Mouse (Mus musculus): ENCODE measurements around the gene Tmtc2.

Tmtc2 gene

GRCm38 (mm10) chr10:105573908-105574694 is at the start of gene Tmtc2:
TSS of gene Tmtc2 (minus strand) at chr10:105574451.
- peak; percentile 90 for DNase-seq

DNA sequence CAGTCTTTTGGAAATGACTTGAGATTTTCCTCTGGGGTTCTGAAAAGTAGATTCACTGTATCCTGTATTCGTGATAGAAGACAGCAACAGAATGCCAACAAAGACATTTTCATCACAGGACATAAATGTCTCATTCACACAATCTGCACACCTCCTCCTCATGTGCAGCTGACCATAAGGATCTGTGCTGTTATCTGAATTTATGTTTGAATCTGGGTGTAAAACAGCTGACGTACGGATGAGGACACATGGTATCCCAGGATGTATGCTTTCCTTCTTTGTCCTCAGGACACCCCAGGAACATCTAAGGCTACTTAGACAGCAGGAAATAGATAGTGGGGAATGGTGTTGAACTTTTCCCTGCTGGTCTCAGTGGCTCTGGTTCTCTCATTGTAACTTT is 37.9 kb upstream of the Tmtc2 start:
- DNase-seq = no peak

DNA sequence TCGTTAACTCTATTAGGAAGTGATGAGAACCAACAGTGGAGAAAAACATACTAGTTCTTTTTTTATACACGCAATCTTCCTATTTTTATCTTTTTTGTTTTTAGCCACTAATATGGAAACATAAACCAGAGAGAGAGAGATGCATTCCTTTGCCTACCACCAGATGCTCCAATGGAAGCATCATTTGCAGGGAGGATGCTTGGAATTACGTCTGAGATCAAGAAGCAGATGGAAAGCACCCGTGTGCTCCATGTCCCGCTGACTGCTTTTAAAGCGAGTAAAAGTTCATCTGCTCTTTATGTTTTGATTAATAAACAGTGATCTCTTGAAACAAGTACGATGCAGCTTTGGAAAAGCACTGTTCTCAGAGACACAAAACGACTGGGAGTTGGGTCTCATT is 24.6 kb upstream of the Tmtc2 start:
- no peak for DNase-seq

DNA sequence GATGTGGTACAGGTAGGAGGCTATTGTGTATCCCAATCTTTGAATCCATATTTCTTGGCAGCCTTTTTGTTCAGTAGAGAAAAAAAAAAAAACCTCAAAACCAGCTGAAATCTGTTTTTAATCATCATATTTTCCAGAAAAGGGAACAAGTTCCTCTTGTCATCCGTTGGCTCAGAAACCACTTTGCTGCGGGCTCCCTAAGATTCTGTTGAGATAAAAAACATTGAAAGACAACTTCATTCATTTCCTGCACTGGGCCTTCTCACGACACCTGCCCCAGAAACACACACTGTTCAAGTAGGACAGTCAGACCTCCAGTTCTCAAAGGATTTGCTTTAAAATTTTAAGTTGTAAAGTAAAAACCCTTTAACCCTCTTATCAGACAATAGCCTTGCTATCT is 23.0 kb upstream of the Tmtc2 start:
- DNase-seq = no peak

- DNase-seq = no peak
Measured at GRCm38 (mm10) chr10:105595480-105596102, 21.3 kb upstream of the Tmtc2 start.

DNA sequence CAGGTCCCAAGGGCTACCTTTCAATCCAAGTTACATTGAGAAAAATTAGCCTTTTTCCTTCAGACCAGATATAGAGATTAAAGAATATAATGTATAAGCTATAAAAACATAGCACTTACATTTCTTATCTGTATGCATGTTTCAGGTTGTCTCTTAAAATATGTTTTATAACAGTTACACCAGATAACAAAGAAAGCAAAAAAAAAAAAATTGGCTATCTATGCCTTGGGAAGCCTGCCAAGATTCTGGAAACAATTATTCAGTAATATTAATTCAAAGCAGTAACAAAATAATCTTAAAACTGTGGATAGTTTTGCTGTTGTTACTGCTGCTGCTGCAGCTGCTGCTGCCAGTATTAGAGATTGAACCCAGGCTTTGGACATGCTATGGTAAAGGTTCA is 13.9 kb upstream of the Tmtc2 start:
- no peak for DNase-seq

DNA sequence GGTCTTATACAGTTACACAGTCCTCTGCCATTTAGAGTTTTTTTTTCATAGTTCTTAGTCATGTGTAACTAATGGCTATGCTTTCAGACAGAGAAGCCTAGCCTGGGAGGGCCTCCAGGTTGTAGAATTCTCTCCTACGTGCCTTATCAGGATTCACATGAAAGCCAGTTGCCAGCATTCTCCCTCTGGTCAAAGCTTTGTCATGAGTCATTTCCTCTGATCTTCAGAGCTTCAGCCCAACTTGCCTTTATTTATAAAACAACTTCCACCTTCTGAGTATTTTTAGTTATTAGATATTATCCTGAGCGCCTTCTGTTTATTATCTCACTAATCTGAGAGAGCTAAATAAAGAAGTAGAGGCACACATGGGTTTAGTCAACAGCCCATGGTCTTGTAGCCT is 5.1 kb upstream of the Tmtc2 start:
- no peak for DNase-seq

DNA sequence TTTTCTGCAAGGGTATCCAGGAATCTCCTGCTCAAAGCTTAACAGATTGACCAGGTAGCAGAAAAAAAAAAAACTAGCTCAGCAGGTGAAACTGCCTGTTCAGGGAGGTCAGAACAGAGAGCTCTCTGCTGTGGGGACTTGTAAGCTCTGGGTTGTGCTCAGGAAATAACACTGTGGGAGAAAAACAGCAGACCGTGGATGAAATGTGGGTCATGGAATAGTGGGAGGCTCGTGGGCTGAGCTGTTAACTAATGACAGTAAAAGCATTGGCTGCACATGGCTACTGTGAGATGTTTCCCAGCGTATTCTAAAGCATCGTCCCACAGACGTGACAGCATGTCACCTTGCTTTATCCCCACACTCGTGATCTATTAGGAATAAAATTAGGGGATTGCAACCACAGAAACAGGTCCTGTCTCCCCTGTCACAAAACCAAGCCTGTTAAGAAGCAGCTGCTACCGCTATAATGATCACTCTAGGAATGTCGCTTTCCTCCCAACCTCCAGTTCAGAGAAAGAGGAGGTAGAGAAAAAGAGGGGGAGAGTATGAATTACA is 4.1 kb upstream of the Tmtc2 start:
- peak; percentile 7 for DNase-seq

DNA sequence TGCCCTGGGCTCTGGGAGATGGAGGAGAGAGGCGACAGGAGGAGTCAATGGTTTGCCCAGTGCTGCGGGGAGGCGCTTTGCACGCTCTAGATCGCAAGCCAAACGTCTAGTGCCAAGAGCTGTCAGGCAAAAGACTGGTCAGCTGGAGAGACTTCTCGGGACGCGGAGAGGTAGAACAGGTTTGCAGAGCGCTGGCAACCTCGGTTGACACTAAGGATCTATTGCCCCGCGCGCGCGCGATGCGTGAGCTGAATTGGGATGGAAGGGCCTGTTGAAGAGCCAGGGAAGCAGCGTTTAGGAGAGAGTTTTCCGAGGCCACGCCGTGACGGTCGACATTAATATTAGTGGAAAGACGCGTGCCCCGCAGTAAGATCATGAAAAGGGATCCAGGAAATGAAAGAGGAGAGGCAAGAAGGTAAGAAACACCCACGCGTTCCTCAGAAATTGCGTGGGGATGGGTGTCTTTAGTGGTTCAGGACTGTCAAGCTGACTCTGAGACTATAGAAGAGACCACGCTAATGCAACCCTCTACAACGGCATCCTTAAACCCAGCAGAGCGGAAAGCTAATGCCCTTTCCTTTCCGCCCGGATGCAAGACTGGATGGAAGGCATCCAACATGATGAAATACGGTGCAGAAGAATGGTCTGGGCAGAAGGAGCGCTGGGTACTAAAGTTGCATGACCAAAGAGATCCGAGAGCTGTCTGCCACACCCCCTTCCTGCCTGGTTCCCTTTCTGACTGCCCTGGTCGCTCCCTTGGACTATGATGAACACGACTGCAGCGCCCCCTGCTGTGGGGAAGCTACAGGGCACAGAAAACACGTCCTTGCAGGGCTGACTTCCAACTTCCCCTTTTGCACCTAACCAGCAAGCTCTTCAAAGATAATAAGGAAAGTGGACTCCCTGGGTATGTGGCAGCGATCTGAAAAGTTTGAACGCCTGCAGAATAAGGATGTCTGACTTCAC is 727 bp upstream of the Tmtc2 start:
- peak; percentile 87 for DNase-seq

- peak; percentile 15 for DNase-seq
Measured at GRCm38 (mm10) chr10:105573306-105573907, 844 bp downstream of the Tmtc2 start.

DNA sequence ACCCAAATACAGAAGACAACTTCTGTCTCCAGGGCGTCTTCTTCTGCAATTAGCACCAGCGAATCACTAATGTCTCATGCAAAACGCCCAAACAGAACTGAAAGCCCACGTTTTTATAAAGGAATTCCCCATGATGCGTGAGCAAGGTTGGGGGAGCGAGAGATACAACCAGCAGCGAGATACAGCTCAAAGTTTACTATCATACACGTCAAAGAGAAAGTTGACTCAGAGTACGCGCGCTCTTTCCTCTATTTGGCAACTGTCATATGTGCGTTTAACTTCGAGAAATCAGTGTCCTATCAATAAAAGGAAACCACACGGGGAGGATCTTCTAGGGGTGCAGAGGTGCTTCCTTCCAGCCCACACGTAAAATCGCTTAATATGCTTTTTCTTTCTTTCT is 1.4 kb downstream of the Tmtc2 start:
- peak; percentile 10 for DNase-seq

- DNase-seq = no peak
Measured at GRCm38 (mm10) chr10:105572301-105572700, 1.9 kb downstream of the Tmtc2 start.

- no peak for DNase-seq
Measured at GRCm38 (mm10) chr10:105571831-105572230, 2.4 kb downstream of the Tmtc2 start.

DNA sequence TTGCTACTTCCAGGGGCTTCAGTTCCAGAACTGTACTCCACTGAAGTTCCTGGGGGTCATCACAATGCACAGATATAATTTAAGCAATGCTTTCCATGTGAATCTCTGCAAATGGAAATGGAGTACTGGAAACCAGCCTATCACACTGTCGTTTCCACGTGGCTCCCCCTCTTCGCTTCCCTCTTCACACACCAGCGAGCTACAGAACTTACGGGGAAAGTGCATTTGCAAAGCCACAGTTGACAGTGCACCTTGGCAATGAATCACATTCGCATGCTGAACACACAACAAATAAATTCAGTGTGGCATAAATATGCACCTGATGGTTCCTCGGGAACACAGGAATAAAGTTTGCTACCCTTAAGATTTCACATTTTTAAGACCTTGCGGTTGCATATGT is 3.2 kb downstream of the Tmtc2 start:
- no peak for DNase-seq

DNA sequence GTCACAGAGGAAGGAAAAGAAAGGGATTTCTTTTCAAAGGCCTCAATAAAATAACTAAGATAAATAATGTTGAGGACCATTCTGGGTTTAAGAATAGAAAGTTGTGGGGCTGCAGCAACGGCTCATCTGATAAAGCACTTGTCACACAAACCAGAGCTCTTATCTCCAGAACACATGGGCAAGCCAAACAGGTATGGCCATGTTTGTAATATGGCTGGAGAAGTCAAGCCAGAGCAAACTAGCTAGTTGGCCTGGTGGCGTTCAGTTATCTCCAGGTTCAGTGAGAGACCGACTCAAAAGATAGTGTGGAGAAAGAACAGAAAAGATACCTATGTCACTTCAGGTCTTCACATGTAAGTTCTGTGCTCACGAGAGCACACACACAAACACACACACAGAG is 4.7 kb downstream of the Tmtc2 start:
- DNase-seq = no peak

GRCm38 (mm10) chr10:105567825-105568531 is 6.3 kb downstream of the Tmtc2 start:
- DNase-seq = no peak

DNA sequence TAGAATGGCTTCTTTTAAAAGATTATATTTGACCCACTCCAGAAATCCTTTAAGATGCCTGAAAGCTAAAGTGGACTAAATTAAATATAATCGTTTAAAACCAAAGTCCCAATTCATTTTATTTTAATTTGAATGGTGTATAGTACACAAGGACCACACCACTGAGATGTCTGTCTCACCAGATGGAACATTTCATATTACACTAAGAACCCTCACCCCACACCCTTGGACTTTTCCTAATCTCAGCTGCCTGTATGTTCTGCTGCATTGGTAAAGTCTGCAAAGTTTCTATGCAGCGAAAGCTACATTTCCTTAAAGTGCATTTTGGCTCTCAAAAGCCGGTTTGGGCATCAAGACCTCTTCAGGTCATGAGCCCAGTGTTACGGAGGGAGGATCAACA is 12.7 kb downstream of the Tmtc2 start:
- DNase-seq = no peak

GRCm38 (mm10) chr10:105557581-105557980 is 16.7 kb downstream of the Tmtc2 start:
- DNase-seq = no peak

GRCm38 (mm10) chr10:105556890-105557572 is 17.2 kb downstream of the Tmtc2 start:
- DNase-seq = no peak

DNA sequence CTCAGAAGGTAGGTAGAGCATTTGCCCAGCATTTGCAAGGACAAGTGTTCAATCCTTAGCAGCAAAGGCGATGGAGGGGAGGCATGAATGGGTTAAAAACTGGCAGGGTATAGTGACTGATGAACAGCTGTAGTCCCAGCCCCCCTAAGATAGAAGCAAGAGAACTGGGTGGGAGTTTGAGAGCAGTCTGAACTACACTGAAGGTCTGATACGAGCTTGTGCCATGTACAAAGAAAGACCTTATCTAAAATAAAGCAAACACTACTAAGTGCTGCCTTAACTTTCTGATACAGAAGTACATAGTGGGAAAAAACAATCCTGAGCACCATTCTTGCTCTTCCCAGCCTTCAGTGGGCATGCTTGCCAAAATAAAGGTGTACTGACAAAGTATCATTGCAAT is 20.1 kb downstream of the Tmtc2 start:
- DNase-seq = no peak

- DNase-seq = no peak
Measured at GRCm38 (mm10) chr10:105548040-105548439, 26.2 kb downstream of the Tmtc2 start.

Measured in right cerebral cortex, postnatal 25 days (tissue).